Mouse (Mus musculus) midbrain, embryonic 14.5 days (tissue): ENCODE results near the gene Ddx19b. TPM values are rescaled to one million over a fixed set of nuclear protein-coding genes. Genes with fewer than 3 reads are reported as not detected.

Experiments
- ATAC-seq: fragments of 200-750 bp; cut with Nextera tagmentation; 2 replicates; pipeline ENCODE4 v1.8.0; 2017; ENCODE audit warnings: moderate number of reproducible peaks, moderate library complexity; ENCODE audit not compliant: low FRiP score, low TSS enrichment
- DNase-seq: peaks from one replicate; pipeline ENCODE4 v3.0.0-alpha.2; 2015
- H3K27ac ChIP-seq: fragments of 300-500 bp; sonication (generic); replicated peaks from 2 replicates; pipeline ENCODE4 v1.5.1; 2014; ENCODE audit warnings: mild to moderate bottlenecking, low read depth, low read length, moderate library complexity
- H3K27me3 ChIP-seq: fragments of 300-500 bp; sonication (generic); 2 replicates; pipeline ENCODE4 v1.6.1; 2014; ENCODE audit warnings: low read length, control low read depth, mixed read lengths; ENCODE audit not compliant: control insufficient read depth, insufficient read depth
- H3K36me3 ChIP-seq: fragments of 300-500 bp; sonication (generic); 2 replicates; pipeline ENCODE4 v1.6.1; 2014; ENCODE audit warnings: low read length, control low read depth; ENCODE audit not compliant: control insufficient read depth, insufficient read depth
- H3K4me1 ChIP-seq: fragments of 300-500 bp; sonication (generic); 2 replicates; pipeline ENCODE4 v1.6.1; 2014; ENCODE audit warnings: mild to moderate bottlenecking, antibody characterized with exemption, low read length, control low read depth; ENCODE audit not compliant: control insufficient read depth, insufficient read depth
- H3K4me2 ChIP-seq: fragments of 300-500 bp; sonication (generic); 2 replicates; pipeline ENCODE4 v1.6.1; 2014; ENCODE audit warnings: mild to moderate bottlenecking, low read length, moderate library complexity
- H3K4me3 ChIP-seq: fragments of 300-500 bp; sonication (generic); replicated peaks from 2 replicates; pipeline ENCODE4 v1.5.1; 2014; ENCODE audit warnings: low read depth, low read length
- H3K9ac ChIP-seq: fragments of 300-500 bp; sonication (generic); replicated peaks from 2 replicates; pipeline ENCODE4 v1.6.1; 2014; ENCODE audit warnings: mild to moderate bottlenecking, low read length, moderate library complexity
- H3K9me3 ChIP-seq: fragments of 300-500 bp; sonication (generic); 2 replicates; pipeline ENCODE4 v1.6.1; 2016; ENCODE audit warnings: low read length, control low read depth, mixed read lengths; ENCODE audit not compliant: control insufficient read depth
- WGBS: fragments of 180-500 bp; shearing (Covaris S2); extraction: QIAGEN DNeasy Blood & Tissue Kit; methylation state at CpG from one replicate; pipeline ENCODE4 v1.1.7; 2014; 5-methylcytosine and 5-hydroxymethylcytosine counted together
- polyA plus RNA-seq: library from polyadenylated mRNA; unstranded; fragments of >200 nt; fragmentation: Nextera tagmentation; extraction: Ambion mirVana; gene quantifications from 2 replicates; pipeline ENCODE4 v1.2.1, GENCODE M21; 2014

Ddx19b gene
- polyA plus RNA-seq, 1 experiment from 2014 or later: 7.5 TPM

DNA sequence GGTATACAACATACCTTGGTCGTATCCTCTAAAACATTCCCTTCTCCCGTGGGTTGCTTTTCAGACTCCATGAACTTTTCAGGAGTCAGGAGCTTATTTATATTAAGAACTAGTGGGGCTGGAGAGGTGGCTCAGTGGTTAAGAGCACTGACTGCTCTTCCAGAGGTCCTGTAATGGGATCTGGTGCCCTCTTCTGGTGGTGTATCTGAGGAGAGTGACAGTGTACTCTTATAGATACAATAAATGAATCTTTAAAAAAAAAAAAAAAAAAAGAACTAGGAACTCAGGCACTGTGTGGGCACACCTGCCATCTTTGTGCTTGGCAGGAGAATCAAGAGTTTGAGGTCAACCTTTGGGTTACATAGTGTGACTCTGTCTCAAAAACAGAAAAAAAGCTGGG, 17.1 kb upstream of the Ddx19b start:
- 91% methylated on average over 2 of the region's 2 CpGs for WGBS
- DNase-seq: no peak
- ATAC-seq: no peak

DNA sequence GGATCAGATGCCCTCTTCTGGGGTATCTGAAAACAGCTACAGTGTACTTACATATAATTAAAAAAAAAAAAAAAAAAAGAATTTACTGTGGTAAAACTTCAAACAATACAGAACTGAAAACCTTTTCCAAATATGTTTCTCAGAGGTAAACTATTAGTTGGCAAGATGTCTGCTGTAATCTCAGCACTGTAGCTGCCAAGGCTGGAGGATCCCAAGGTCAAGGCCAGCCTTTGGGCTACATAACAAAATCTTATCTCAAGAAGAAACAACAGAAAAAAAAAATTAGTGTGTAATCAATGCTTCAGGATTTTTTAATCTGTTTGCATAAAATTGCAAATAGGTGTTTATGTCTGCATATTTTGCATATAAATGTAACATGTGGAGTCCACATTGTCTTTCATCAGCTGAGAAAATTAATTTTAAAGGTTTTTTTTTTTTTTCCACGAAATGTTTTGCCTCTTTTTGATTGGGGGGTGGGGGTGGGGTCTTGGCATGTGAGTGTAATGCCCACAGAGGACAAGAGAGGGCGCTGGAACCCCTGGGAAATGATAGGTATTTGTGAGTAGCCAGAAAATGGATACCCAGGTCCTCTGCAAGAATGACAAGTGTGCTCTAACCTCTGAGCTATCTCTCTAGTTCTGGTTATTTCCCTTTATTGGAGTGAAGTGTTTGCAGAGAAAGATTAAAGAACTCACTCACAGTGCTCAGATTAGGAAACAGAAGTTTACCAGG, 12.6 kb upstream of the Ddx19b start:
- no peak overlapping the region for H3K27ac ChIP-seq
- no peaks in the 10 kb centered on the region for H3K4me1 ChIP-seq
- no peak for ATAC-seq
- peaks cover 100% of the 10 kb centered on the region for H3K36me3 ChIP-seq
- no peak overlapping the region for H3K4me2 ChIP-seq
- no peak overlapping the region for H3K4me3 ChIP-seq
- no peaks in the 10 kb centered on the region for H3K27me3 ChIP-seq
- WGBS: 48% methylated on average over 2 of the region's 2 CpGs
- DNase-seq: no peak
- no peaks in the 10 kb centered on the region for H3K9me3 ChIP-seq
- no peak overlapping the region for H3K9ac ChIP-seq

More for the DNA sequence above, 17.1 kb upstream of the Ddx19b start:
- Histone ChIP-seq H3K4me2 (no peak overlapping the region), H3K36me3 (peaks cover 100% of the 10 kb centered on the region), H3K27ac (no peak overlapping the region), H3K9me3 (no peaks in the 10 kb centered on the region), H3K4me3 (no peak overlapping the region), H3K27me3 (no peaks in the 10 kb centered on the region), H3K9ac (no peak overlapping the region), H3K4me1 (no peaks in the 10 kb centered on the region)

DNA sequence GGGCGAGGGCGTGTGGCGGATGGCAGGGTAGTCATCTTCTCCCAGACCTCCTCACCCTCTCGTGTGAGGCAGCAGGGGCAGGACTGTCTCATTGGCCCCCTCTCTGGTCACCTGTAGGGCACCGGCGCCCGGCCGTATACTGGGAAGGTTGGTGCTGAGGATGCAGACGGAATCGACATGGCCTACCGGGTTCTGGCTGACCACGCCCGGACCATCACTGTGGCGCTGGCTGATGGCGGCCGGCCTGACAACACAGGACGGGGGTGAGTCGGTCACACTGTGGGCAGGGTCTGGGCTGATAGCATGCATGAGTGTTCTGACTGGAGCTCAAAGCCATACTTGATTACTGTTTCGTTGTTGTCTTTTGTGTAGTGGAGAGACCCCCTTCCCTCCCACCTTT, 11.0 kb upstream of the Ddx19b start:
- no peak overlapping the region for H3K27ac ChIP-seq
- WGBS: 94% methylated on average over 19 of the region's 19 CpGs
- ATAC-seq (no peak), DNase-seq (no peak)
- H3K4me2 ChIP-seq: no peak overlapping the region
- H3K4me1 ChIP-seq: no peaks in the 10 kb centered on the region
- H3K4me3 ChIP-seq: no peak overlapping the region
- no peaks in the 10 kb centered on the region for H3K27me3 ChIP-seq
- peaks cover 100% of the 10 kb centered on the region for H3K36me3 ChIP-seq
- H3K9me3 ChIP-seq: no peaks in the 10 kb centered on the region
- H3K9ac ChIP-seq: no peak overlapping the region

DNA sequence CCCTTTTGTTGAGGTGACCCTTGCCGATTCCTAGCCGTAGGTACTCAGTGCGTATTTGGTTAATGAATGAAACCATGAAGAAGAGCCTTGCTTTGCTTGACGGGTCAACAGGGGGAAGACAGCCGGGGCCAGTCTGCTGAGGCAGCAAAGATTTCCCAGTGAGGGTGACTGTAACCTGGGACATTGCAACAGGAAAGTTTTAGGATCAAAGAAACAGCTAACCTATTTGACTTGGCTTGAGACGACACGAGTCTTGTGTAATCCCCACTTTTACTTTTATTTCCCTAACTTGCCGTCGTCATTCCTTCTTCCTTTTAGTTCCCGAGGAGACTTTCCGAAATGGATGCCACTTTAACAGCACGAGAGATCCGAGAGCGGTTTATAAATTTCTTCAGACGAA, 5.0 kb upstream of the Ddx19b start:
- Histone ChIP-seq H3K9ac (no peak overlapping the region), H3K4me2 (no peak overlapping the region), H3K27me3 (peaks cover 1% of the 10 kb centered on the region; the same call in 1 of the 2 replicates), H3K9me3 (no peaks in the 10 kb centered on the region), H3K4me3 (no peak overlapping the region), H3K4me1 (peaks cover 18% of the 10 kb centered on the region), H3K36me3 (peaks cover 51% of the 10 kb centered on the region), H3K27ac (no peak overlapping the region)
- DNase-seq (no peak), ATAC-seq (no peak)
- 96% methylated on average over 15 of the region's 15 CpGs for WGBS

DNA sequence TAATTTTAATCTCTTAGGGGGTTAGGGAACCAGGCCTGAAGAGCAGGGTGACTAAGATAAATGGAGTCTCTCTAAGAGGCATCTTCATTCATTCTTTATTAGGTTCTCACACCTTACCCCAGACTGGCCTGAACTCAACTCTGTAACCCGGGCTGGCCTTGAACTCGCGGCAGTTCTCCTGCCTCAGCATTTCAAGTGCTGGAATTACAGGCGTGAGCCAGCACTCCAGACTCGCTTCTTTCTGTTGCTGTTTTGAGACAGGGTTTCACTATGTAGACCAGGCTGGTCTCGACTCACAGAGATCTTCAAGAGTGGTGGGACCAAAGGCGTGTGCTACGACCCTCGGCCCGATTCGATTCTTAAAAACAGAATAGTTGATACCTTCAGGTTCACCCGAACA, 2.7 kb upstream of the Ddx19b start:
- peaks cover 3% of the 10 kb centered on the region; the same call in 1 of the 2 replicates for H3K27me3 ChIP-seq
- H3K36me3 ChIP-seq: peaks cover 28% of the 10 kb centered on the region
- H3K27ac ChIP-seq: peak overlapping the region; percentile 90
- H3K9ac ChIP-seq: peak overlapping the region; percentile 81
- ATAC-seq (peak; percentile 21; the same call in 1 of the 2 replicates), DNase-seq (peak; percentile 55)
- no peaks in the 10 kb centered on the region for H3K9me3 ChIP-seq
- H3K4me1 ChIP-seq: peaks cover 18% of the 10 kb centered on the region
- peak overlapping the region; percentile 70 for H3K4me3 ChIP-seq
- 22% methylated on average over 12 of the region's 12 CpGs for WGBS
- peak overlapping the region; percentile 80 for H3K4me2 ChIP-seq

DNA sequence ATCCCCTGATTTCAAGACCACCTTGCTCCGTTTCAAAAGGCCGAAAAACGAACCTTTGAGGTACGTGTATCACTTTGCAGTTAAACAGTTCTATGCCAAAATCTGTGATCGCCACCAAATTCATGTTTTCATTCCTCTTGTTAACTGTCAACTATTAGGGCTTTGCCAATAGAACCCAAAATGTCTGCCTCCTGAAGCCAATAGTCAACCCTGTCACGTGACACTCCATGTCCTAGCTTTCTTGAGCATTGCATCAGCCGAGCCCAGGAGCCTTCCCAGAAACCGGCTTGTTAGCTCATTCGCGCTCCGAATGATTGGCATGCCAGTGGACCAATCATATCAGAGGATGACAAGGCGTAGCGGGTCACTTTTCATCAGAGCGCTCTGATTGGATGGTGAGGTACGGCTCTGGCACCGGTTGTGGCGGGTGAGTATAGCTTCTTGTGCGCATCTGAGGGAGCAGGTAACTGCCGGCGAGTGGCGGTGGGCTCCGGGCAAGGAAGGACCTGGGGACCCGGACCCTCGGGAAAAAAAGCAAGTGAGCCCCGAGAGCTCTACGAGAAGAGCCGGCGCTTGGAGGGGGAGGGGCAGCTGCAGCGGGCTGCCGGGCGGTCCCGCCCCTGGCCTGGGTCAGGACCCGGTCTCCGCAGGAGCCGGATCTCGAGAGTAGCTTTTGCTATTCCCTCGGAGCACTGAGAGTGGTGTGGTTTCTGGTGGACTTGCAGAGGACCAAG, 2.1 kb upstream of the Ddx19b start:
- 5% methylated on average over 37 of the region's 37 CpGs for WGBS
- Histone ChIP-seq H3K9me3 (no peaks in the 10 kb centered on the region), H3K4me3 (peak overlapping the region; percentile 70), H3K27me3 (peaks cover 3% of the 10 kb centered on the region; the same call in 1 of the 2 replicates), H3K4me1 (peaks cover 18% of the 10 kb centered on the region), H3K27ac (peak overlapping the region; percentile 90), H3K9ac (peak overlapping the region; percentile 81), H3K4me2 (peak overlapping the region; percentile 80), H3K36me3 (peaks cover 22% of the 10 kb centered on the region)
- DNase-seq (peak; percentile 99), ATAC-seq (peak; percentile 99)

DNA sequence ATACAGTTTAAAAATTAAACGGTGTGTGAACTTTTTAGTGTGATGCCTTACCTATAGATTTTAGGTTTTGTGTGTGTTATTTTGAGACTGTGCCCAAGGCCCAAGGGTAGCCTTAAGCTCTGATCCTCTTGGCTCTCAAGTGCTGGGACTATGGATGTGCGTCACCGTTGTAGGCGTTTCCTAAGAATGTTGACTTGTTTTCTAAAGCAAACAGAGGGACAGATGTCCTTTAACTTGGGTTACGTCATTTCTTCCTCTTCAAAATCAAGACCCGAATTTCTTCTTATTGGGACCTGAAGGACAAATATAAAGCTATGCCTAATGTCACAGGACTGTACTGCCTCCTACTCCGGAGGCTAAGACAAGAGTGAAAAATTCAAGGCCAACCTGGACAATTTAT, 1.4 kb upstream of the Ddx19b start, which contains the start of gene Aars:
TSS of gene Aars (plus strand) at position 229 of the 400 bp plus-strand sequence.
- no peak for DNase-seq
- Histone ChIP-seq H3K27ac (peak within 1 kb of the TSS; percentile 90), H3K27me3 (peaks cover 3% of the 10 kb centered on the region; the same call in 1 of the 2 replicates), H3K4me3 (peak within 1 kb of the TSS; percentile 70), H3K4me2 (peak within 1 kb of the TSS; percentile 80), H3K36me3 (peaks cover 15% of the 10 kb centered on the region), H3K4me1 (peaks cover 18% of the 10 kb centered on the region), H3K9ac (peak within 1 kb of the TSS; percentile 81), H3K9me3 (no peaks in the 10 kb centered on the region)
- 97% methylated on average over 7 of the region's 7 CpGs for WGBS
- no peak for ATAC-seq

DNA sequence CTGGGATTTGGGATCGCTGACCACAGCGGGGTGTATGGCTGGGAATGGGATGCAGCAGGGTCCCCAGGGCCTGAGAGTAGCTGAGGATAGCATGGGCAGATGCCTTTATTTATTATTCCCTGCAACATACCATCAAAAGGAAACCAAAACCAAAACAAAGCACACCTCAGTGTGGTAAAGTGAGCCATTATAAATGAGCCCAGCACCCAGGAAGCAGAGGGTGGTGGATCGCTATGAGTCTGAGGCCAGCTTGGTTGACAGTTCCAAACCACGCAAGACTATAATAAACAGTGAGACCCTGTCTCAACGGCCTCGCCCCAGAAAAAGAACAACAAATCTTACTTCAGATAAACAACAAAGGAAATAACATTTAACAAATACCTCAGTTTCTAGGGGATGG, 1.5 kb downstream of the Ddx19b start:
- peaks cover 3% of the 10 kb centered on the region; the same call in 1 of the 2 replicates for H3K27me3 ChIP-seq
- H3K27ac ChIP-seq: no peak overlapping the region
- H3K9me3 ChIP-seq: no peaks in the 10 kb centered on the region
- H3K4me2 ChIP-seq: no peak overlapping the region
- WGBS: 84% methylated on average over 6 of the region's 6 CpGs
- ATAC-seq (no peak), DNase-seq (no peak)
- H3K36me3 ChIP-seq: no peaks in the 10 kb centered on the region
- no peak overlapping the region for H3K9ac ChIP-seq
- peaks cover 17% of the 10 kb centered on the region for H3K4me1 ChIP-seq
- H3K4me3 ChIP-seq: no peak overlapping the region
